Mouse (Mus musculus) heart, adult 2 months (tissue): ENCODE measurements around the gene Plppr3. TPM values are rescaled to one million over a fixed set of nuclear protein-coding genes. Genes with fewer than 3 reads are reported as not detected.

Source experiments
- DNase-seq, 2 experiments: peaks; one replicate each; pipeline ENCODE4 v3.0.0; 2021
- H3K27ac ChIP-seq: fragments of 200-600 bp; 2 replicates; pipeline ENCODE4 v1.8.1; 2022
- H3K27me3 ChIP-seq: fragments of 200-500 bp; 2 replicates; pipeline ENCODE4 v1.6.1; 2012; ENCODE audit warnings: mild to moderate bottlenecking, low read length, inconsistent platforms, mixed read lengths; ENCODE audit not compliant: control insufficient read depth, insufficient read depth
- H3K36me3 ChIP-seq: fragments of 200-500 bp; 2 replicates; pipeline ENCODE4 v1.6.1; 2012; ENCODE audit warnings: low read length, inconsistent platforms; ENCODE audit not compliant: control insufficient read depth, insufficient read depth
- H3K4me1 ChIP-seq: fragments of 200-500 bp; 2 replicates; pipeline ENCODE4 v1.6.1; 2011; ENCODE audit warnings: low read length; ENCODE audit not compliant: control insufficient read depth, insufficient read depth
- H3K4me3 ChIP-seq: fragments of 200-600 bp; 2 replicates; pipeline ENCODE4 v1.8.1; 2022
- H3K79me2 ChIP-seq: fragments of 200-500 bp; replicated peaks from 2 replicates; pipeline ENCODE4 v1.6.1; 2012; ENCODE audit warnings: mild to moderate bottlenecking, inconsistent platforms, low read length, moderate library complexity, mixed read lengths; ENCODE audit not compliant: control insufficient read depth, insufficient read depth
- H3K9ac ChIP-seq: fragments of 200-500 bp; 2 replicates; pipeline ENCODE4 v1.6.1; 2012; ENCODE audit warnings: low read depth, mild to moderate bottlenecking, control low read depth, inconsistent platforms, low read length, mixed read lengths
- CTCF ChIP-seq: fragments of 200-600 bp; IDR thresholded peaks from 2 replicates; pipeline ENCODE4 v1.8.1; 2022; ENCODE audit warnings: antibody characterized with exemption, mild to moderate bottlenecking, moderate library complexity
- EP300 ChIP-seq: fragments of 200-500 bp; IDR thresholded peaks from 2 replicates; pipeline ENCODE4 v1.6.1; 2011; ENCODE audit warnings: low read depth, low read length, control low read depth; ENCODE audit not compliant: insufficient read depth
- POLR2A ChIP-seq: fragments of 200-500 bp; IDR thresholded peaks from 2 replicates; pipeline ENCODE4 v1.6.1; 2011; ENCODE audit warnings: mild to moderate bottlenecking, low read depth, low read length, control low read depth; ENCODE audit not compliant: insufficient read depth
- WGBS: fragments of 180-500 bp; shearing (Covaris S2); methylation state at CpG from one replicate; pipeline ENCODE4 v1.1.7; 2018; 5-methylcytosine and 5-hydroxymethylcytosine counted together
- intact Hi-C: fragments of 180-260 bp; cut with DNase I; formaldehyde crosslinking; loops from one replicate; pipeline ENCODE4 v1.15.1; 2025
- polyA plus RNA-seq: library from polyadenylated mRNA; depleted of rRNA; stranded (reverse); fragments of >200 nt; gene quantifications from 2 replicates; pipeline ENCODE4 v1.2.3, GENCODE M21; 2012
- total RNA-seq, 2 experiments: library from RNA; stranded (reverse); gene quantifications; 2 replicates each; pipeline ENCODE4 v1.2.3; 2021

The Plppr3 gene
- total and polyA plus RNA-seq, 3 experiments: 0.20 to 0.80 (median 0.31) TPM

- H3K4me1 ChIP-seq: peaks cover 47% of the 10 kb centered on the region
- H3K79me2 ChIP-seq: peaks cover 3% of the 10 kb centered on the region
- H3K9ac ChIP-seq: peak within 1 kb of the TSS; percentile 85
- under 1% methylated on average over 72 of the region's 75 CpGs for WGBS
- DNase-seq: peak; percentile 97 to 99
- H3K27me3 ChIP-seq: no peaks in the 10 kb centered on the region
- peak within 1 kb of the TSS; percentile 97 for H3K4me3 ChIP-seq
- peaks cover 8% of the 10 kb centered on the region; the same call in 1 of the 2 replicates for H3K36me3 ChIP-seq
- intact Hi-C loops: loop anchor here (5.0 kb wide), 2 partner anchors 183 to 313 kb away; partner anchors contain the start of genes Cirbp and Polr2e
- H3K27ac ChIP-seq: peak within 1 kb of the TSS; percentile 99
- TF ChIP-seq CTCF (no peak), POLR2A (peak; percentile 91), EP300 (peak; percentile 84)
These were observed 20.3 kb downstream of the Plppr3 start, which contains the start of gene Ptbp1 for GRCm38 (mm10) chr10:79853860-79854795. TSS of gene Ptbp1 (plus strand) at chr10:79854427.

- H3K4me3 ChIP-seq: peak overlapping the region; percentile 56
- 2% methylated on average over 15 of the region's 15 CpGs for WGBS
- intact Hi-C loops: loop anchor here (5.0 kb wide), 2 partner anchors 184 to 314 kb away; partner anchors contain the start of genes Cirbp and Polr2e
- peaks cover 3% of the 10 kb centered on the region for H3K79me2 ChIP-seq
- H3K27ac ChIP-seq: peak overlapping the region; percentile 97
- H3K27me3 ChIP-seq: no peaks in the 10 kb centered on the region
- peak; percentile 19; the same call in 1 of the 2 replicates for TF ChIP-seq POLR2A
- 0 out of 2 replicates have a peak, but pooled peaks have one; percentile 9 for TF ChIP-seq EP300
- no peak for TF ChIP-seq CTCF
- peaks cover 42% of the 10 kb centered on the region for H3K4me1 ChIP-seq
- peak overlapping the region; percentile 53 for H3K9ac ChIP-seq
- peaks cover 8% of the 10 kb centered on the region; the same call in 1 of the 2 replicates for H3K36me3 ChIP-seq
- peak; percentile 96 for DNase-seq
These were observed 21.0 kb downstream of the Plppr3 start for GRCm38 (mm10) chr10:79853392-79853791.

- no peak for TF ChIP-seq CTCF
- no peak for TF ChIP-seq POLR2A
- no peak for TF ChIP-seq EP300
- peaks cover 3% of the 10 kb centered on the region for H3K79me2 ChIP-seq
- no peaks in the 10 kb centered on the region for H3K27me3 ChIP-seq
- no peak for DNase-seq
- H3K36me3 ChIP-seq: peaks cover 5% of the 10 kb centered on the region; the same call in 1 of the 2 replicates
- peaks cover 38% of the 10 kb centered on the region for H3K4me1 ChIP-seq
- H3K4me3 ChIP-seq: peak overlapping the region; percentile 56
- intact Hi-C loops: loop anchor here (1.0 to 5.0 kb wide), 3 partner anchors 13 to 314 kb away; partner anchors contain the start of genes Cirbp and Polr2e
- peak overlapping the region; percentile 97 for H3K27ac ChIP-seq
- peak overlapping the region; percentile 53 for H3K9ac ChIP-seq
- 23% methylated on average over 8 of the region's 8 CpGs for whole genome bisulfite sequencing
These were observed 21.6 kb downstream of the Plppr3 start for GRCm38 (mm10) chr10:79852827-79853226.

- Histone ChIP-seq H3K27ac (peak overlapping the region; percentile 97), H3K4me3 (no peak overlapping the region; the same call in 1 of the 2 replicates), H3K36me3 (peaks cover 5% of the 10 kb centered on the region; the same call in 1 of the 2 replicates), H3K79me2 (peaks cover 3% of the 10 kb centered on the region), H3K4me1 (peaks cover 32% of the 10 kb centered on the region), H3K27me3 (no peaks in the 10 kb centered on the region), H3K9ac (0 out of 2 replicates have a peak overlapping the region, but pooled peaks have one; percentile 30)
- 23% methylated on average over 9 of the region's 9 CpGs for WGBS
- peak; percentile 58 to 69 for DNase-seq
- TF ChIP-seq EP300: 0 out of 2 replicates have a peak, but pooled peaks have one; percentile 54
- peak; percentile 59 for TF ChIP-seq POLR2A
- no peak for TF ChIP-seq CTCF
- intact Hi-C loops: loop anchor here (1.0 to 5.0 kb wide), 3 partner anchors 12 to 315 kb away; partner anchors contain the start of genes Cirbp and Polr2e
These were observed 22.2 kb downstream of the Plppr3 start for GRCm38 (mm10) chr10:79852107-79852789.

- no peaks in the 10 kb centered on the region for H3K27me3 ChIP-seq
- H3K79me2 ChIP-seq: peaks cover 3% of the 10 kb centered on the region; the same call in 1 of the 2 replicates
- H3K27ac ChIP-seq: peak overlapping the region; percentile 97
- intact Hi-C loops: loop anchor here (1.0 to 5.0 kb wide), 3 partner anchors 11 to 316 kb away; partner anchors contain the start of genes Cirbp and Polr2e
- peak overlapping the region; percentile 30; the same call in 1 of the 2 replicates for H3K9ac ChIP-seq
- DNase-seq: peak in 1 of 2 experiments; percentile 12
- no peak for TF ChIP-seq CTCF
- TF ChIP-seq EP300: no peak
- no peak for TF ChIP-seq POLR2A
- H3K4me3 ChIP-seq: no peak overlapping the region
- peaks cover 3% of the 10 kb centered on the region; the same call in 1 of the 2 replicates for H3K36me3 ChIP-seq
- 62% methylated on average over 3 of the region's 3 CpGs for WGBS
- peaks cover 26% of the 10 kb centered on the region for H3K4me1 ChIP-seq
These were observed 22.8 kb downstream of the Plppr3 start for GRCm38 (mm10) chr10:79851653-79852052.
